Mouse (Mus musculus) splenic B cell, adult 2 months (primary cell): ENCODE results near the gene Sav1.

ENCODE experiments used
- DNase-seq: peaks from one replicate; pipeline ENCODE4 v3.0.0-alpha.2; 2011; ENCODE audit warnings: low read depth, low spot score
- H3K27me3 ChIP-seq: 2 replicates; pipeline ENCODE4 v1.6.1; 2012; ENCODE audit warnings: mild to moderate bottlenecking, low read length, moderate library complexity, mixed read lengths; ENCODE audit not compliant: control insufficient read depth, poor library complexity, insufficient read depth, severe bottlenecking
- H3K36me3 ChIP-seq: 2 replicates; pipeline ENCODE4 v1.6.1; 2012; ENCODE audit warnings: mild to moderate bottlenecking, low read length, moderate library complexity, mixed read lengths; ENCODE audit not compliant: control insufficient read depth, poor library complexity, insufficient read depth, severe bottlenecking

Sav1 gene

DNA sequence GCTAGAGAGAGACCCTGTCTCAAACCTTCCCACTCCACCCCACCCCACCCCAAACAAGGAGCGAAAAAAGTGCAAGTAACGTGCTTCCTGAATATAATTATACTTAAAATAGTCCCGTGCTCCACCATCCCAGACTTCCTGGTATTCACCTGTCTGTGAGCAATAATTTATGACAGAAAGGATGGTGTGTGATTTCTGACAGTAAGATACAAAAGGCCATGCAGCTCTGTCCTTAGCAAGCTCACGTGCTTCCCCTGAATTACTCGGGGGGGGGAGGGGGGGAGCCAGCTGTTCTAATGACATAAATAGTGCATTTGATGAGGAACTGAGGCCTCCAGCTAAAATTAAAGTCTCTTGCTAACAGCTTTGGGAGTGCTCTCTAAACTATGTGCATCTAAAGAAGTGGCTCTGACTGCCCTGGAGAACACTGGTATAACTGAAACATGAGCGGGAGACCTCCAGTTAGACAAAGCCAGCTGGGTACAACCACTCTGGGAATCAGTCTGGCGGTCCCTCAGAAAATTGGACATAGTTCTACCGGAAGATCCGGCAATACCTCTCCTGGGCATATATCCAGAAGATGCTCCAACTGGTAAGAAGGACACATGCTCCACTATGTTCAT, 9.3 kb downstream of the Sav1 start:
- no peaks in the 10 kb centered on the region for H3K36me3 ChIP-seq
- peak; percentile 69 for DNase-seq
- H3K27me3 ChIP-seq: no peaks in the 10 kb centered on the region

DNA sequence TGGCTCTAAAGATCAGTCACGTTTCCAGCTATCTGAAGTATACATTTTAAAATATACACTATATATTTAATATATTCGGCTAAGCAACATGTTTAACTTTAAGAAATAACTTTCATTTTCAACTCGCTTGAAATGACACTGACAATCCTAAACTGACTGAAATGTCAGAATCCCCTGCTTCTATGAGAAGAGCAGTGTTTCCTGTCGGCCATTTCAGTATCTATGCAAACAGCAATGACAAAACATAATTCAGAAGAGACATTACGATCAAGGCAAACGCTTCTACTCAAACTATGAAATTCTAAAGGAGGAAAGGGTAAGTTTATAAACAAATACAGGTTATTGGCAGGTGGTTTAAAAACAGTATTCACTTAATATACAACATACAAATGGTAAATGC, 10.1 kb downstream of the Sav1 start:
- DNase-seq: peak; percentile 23
- no peaks in the 10 kb centered on the region for H3K27me3 ChIP-seq
- no peaks in the 10 kb centered on the region for H3K36me3 ChIP-seq

DNA sequence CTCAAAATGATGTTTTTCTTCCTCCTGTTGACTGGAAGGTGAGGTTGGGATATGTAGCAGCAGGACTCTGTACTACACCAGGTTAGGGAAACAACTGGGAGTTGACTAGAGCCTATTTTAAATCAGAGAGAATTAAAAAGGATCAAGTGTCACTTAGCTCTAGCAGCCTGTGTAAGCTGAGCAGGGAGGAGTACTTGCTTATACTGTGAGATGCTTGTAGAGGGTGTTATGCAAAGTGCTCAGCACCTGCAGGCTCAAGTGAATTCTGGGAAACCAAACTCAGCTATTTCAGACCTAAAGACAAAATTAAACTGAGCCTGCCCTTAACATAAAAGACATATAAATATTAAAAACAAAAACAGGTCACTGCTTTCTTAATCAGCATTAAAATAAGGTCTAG, 13.1 kb downstream of the Sav1 start:
- no peaks in the 10 kb centered on the region for H3K27me3 ChIP-seq
- H3K36me3 ChIP-seq: no peaks in the 10 kb centered on the region; the same call in 1 of the 2 replicates
- peak; percentile 17 for DNase-seq

DNA sequence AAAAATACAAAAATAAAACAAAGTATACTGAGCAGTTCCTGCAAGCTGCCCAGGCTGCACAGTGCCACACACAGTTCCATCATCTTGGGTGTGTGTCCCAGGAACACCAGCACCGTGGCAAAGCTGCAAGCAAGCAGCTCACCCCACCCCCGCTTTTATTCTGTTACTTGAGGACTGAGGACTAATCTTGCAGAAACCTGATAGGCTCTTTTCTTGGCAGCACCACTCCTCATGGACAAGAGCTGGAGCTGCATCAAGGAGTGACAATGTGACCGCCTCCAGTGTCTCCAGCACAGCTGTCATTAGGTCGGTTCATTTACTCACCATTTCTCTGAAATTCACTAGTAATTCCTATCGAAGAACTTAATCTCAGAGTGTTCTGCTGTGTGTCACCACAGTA, 18.6 kb downstream of the Sav1 start:
- DNase-seq: no peak
- Histone ChIP-seq H3K27me3 (no peaks in the 10 kb centered on the region), H3K36me3 (peaks cover 6% of the 10 kb centered on the region)

DNA sequence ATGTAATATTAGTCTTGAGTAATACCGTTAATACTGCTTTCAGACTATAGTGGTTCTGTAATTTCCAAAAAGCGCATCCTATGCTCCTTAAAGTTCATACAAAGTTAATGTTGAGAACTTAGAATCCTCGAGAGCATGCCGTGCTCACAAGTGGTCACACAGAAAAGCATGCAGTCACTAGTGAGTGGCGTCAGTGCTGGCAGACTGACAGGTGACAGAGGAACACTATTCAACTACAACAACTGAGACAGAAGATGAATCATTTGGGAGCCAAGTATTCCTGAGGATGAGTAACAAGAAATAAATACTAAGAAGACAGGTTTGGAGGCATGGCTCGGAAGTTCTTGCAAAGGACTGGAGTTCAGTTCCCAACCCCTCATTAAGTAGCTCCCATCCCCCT, 19.7 kb downstream of the Sav1 start:
- Histone ChIP-seq H3K36me3 (peaks cover 6% of the 10 kb centered on the region), H3K27me3 (no peaks in the 10 kb centered on the region)
- no peak for DNase-seq

DNA sequence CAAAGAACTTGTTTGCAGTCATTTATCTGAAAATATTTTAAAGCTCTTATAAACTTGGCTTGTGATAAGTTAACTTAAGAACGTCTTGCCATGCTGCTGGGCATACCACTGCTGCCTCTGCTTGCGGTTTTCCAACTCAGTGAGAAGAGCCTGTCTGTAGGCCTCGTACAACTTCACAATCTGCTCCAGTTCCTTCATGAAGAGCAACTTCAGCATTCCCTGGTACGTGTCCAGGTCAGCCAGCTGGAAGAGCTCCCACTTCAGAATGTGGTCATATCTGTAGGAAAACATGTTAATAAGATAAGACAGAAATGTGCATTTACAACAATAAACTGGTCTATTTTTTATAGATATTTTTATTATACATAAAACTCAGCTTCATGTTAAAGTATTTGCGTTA, 20.7 kb downstream of the Sav1 start:
- DNase-seq: no peak
- Histone ChIP-seq H3K27me3 (no peaks in the 10 kb centered on the region), H3K36me3 (peaks cover 6% of the 10 kb centered on the region)

DNA sequence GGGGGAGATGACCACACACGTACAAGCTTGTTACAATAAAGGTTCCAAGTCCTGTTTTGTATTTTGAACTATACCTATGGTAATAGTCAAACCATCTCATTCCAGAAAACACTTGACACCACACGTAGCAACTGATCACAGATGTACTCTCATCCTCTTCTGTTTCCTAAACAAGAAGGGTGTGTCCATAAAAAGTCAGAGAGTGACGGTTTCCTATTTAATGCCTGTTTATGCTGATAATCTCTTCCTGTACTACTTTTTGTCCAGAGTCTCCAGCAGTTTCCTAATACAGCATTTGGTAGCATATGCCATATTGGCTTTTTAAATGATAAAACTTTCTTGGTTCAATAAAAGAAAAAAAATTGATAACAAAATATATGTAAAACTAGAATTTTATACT, 21.2 kb downstream of the Sav1 start:
- Histone ChIP-seq H3K36me3 (peaks cover 6% of the 10 kb centered on the region), H3K27me3 (no peaks in the 10 kb centered on the region)
- DNase-seq: no peak

DNA sequence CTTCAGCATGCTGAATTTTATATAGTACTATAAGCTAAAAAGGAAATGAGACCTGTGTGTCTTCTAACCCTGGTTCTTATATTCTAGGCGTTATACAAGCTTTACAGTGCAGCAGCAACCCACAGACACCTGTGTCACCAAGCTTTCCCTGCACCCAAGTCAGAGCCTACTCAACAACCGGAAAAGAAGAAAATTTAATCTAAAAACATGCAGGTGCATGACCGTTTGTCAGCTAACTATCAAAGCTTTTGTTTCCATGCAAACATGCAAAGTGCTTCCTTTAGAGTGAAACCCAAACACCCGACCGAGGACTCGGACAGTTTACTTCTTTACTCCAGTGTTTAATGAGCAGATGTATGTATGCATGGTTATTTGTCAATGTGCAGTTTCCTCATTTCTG, 23.7 kb downstream of the Sav1 start:
- Histone ChIP-seq H3K36me3 (peaks cover 7% of the 10 kb centered on the region), H3K27me3 (no peaks in the 10 kb centered on the region)
- no peak for DNase-seq

DNA sequence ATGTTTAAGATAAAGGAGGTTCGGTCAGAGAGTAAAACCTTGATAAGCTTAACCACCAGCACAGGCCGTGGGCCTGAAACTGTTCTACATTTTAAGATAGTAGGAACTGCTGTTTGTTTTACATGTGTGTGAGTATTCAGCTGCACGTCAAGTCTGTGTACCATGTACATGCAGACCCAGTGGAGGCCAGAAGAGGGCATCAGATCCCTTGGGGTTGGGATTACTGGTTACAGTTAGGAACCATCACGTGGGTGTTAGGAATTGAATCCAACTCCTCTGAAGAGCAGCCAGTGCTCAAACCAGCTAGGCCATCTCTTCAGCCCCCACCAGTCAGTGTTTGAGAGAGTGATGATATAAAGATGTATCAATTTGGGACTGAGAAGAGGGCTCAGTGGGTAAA, 24.3 kb downstream of the Sav1 start:
- peak; percentile 68 for DNase-seq
- no peaks in the 10 kb centered on the region for H3K27me3 ChIP-seq
- H3K36me3 ChIP-seq: peaks cover 7% of the 10 kb centered on the region; the same call in 1 of the 2 replicates

DNA sequence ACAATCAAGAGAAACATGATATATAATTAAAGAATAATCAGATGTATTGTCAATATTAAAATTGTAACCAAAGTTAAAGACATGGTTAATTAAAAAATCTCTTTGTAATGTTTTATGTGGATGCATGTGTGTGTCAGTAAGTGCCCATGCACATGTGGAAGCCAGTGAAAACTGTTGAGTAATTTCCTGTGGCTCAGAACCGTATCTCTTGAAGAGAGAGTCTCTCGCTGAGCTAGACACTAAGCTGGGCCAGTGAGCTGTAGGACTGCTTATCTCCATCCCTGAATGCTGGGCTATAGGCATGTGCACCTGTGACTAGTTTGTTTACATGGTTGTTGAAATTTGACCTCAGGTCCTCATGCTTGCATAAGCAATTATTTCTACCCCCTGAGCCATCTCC, 29.4 kb downstream of the Sav1 start:
- no peaks in the 10 kb centered on the region for H3K27me3 ChIP-seq
- DNase-seq: no peak
- H3K36me3 ChIP-seq: peaks cover 4% of the 10 kb centered on the region; the same call in 1 of the 2 replicates

DNA sequence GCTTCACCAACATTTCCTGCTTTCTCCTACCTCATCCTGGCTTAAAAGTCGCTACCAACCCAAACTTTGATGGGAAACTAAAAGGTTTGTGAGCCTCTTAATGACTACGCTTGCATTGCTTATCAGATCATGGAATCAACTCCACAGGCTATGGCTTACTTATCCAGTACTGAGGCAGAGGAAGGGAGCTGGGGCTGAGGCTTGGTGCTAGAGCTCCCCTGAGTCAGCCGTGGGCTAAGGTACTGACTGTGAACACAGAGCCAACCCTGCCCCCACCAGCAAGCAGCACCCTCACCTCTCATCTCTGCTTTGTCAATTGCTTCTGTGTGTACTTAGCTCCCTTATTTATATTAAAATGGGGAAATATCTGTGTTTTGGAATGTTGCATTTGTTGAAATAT, 39.3 kb downstream of the Sav1 start:
- Histone ChIP-seq H3K36me3 (no peaks in the 10 kb centered on the region), H3K27me3 (no peaks in the 10 kb centered on the region)

DNA sequence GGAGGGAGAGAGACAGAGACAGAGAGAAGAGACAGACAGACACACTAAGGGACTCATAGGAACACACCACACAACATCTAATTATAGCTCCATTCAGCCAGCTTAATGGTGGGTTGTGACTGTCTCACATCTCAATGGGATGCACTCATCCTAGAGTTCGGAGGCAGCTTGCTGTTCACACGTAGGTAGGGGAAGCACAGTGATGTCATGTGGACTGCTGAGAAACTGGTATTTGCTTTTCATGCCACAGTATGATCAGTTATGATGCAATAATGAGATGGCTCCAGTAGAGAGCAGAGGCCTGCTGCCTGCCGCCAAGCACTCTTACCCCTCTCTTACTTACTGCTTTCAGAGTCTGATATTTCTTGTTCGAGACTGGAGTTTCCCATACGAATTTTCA, 40.9 kb downstream of the Sav1 start:
- Histone ChIP-seq H3K27me3 (no peaks in the 10 kb centered on the region), H3K36me3 (no peaks in the 10 kb centered on the region)
- no peak for DNase-seq

More for the DNA sequence above, 39.3 kb downstream of the Sav1 start:
- DNase-seq: no peak

DNA sequence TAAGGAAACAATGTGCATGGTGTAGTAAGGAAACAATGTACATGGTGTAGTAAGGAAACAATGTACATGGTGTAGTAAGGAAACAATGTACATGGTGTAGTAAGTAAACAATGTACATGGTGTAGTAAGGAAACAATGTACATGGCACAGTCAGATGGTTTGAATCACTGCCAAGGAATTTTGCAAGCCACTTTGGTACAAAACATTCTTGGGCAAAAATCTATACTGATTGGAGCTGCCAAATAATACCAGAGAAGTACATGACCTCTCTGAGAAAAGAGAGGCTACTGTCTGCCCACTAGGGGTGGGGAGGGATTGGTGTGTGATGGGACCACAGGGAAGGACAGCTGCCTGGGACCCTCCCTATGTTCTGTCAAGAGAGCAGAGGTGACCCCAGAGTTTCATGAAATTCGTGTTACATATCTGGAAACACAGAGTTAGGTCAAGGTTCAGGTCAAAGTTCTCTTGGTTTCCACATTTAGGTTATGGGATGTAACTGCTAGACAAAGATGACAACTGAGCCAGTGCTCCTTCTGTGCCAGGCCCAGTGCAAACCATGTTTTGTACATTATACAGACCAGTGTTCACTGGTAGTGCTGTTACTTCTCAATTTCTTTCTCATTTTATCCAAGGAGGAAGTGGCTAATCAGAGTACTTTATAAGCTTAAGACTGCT, 45.0 kb downstream of the Sav1 start:
- no peak for DNase-seq
- no peaks in the 10 kb centered on the region for H3K27me3 ChIP-seq
- no peaks in the 10 kb centered on the region for H3K36me3 ChIP-seq

DNA sequence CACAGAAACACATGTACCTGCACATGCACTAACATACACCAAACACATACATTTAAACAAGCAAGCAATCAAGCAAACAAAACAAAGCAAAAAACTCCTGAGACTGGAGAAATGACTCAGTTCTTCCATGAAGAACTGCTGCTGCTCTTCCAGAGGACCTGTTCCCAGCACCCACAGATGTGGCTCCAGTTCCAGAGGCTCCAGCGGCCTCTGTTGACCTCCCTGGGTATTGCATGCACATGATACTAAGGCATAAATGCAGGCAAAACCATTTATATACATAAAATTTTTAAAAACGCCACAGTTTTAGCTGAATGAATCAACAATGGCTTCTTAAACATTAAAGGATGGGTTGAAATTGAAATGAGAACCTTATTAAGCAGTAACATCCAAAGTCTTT, 47.5 kb downstream of the Sav1 start:
- DNase-seq: peak; percentile 3
- Histone ChIP-seq H3K27me3 (no peaks in the 10 kb centered on the region), H3K36me3 (no peaks in the 10 kb centered on the region)

DNA sequence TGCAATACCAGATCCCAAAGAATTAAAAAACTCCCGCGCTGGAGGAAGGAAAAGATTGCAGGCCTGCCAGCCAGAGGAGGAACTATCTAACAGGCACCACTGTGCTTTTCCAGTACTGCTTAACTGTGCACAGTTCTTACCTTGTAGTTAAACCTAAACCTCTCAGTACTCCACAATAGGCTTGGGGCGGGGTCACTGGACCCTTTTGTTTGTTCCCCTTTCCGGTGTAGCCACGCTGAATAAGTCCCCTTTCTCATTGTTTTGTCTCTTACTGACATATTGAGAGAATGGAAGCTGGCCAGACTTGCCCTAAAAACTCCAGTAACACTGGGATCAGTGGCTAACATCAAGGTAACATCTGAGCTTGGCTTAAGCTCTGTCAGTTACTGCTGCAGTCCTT, 49.1 kb downstream of the Sav1 start:
- no peaks in the 10 kb centered on the region for H3K36me3 ChIP-seq
- H3K27me3 ChIP-seq: no peaks in the 10 kb centered on the region
- no peak for DNase-seq

DNA sequence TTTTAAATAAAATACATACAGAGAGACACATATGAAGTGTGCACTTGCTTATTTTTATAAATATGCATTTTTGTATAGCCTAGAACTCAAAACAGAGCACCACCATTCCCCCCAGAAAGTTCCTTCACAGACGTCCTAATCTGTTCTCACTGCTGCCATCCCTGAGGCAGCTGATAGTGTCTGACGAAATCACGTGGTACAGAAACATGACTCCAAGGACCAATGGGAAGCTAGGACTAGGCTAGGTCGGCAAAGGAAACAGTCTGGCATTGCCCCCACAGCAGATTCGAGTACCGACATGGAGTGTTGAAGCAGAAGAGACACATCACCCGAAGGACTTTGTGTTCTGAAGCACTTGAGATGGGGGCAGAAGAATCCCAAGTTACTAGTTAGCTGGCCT, 60.1 kb downstream of the Sav1 start:
- Histone ChIP-seq H3K36me3 (no peaks in the 10 kb centered on the region), H3K27me3 (no peaks in the 10 kb centered on the region)
- no peak for DNase-seq
